In genomic region chr8:122775285-122776155, GRCm38 (mm10) we compare ENCODE assay signal across 8 mouse cellular contexts. TPM values are rescaled to one million over a fixed set of nuclear protein-coding genes. Genes with fewer than 3 reads are reported as not detected.
A peak's percentile ranks its signal among the peaks of the same experiment; 100 is the strongest.
DNase-seq lines count a peak whose midpoint lies in the region; ATAC-seq and TF ChIP-seq lines count a peak whose summit lies in the region.

TSS of gene Acsf3 (plus strand) at chr8:122775486.

- intact Hi-C loops in left cerebral cortex, postnatal 4 days (cut with DNase I): no loop called here

- H3K9me3 ChIP-seq in intestine, embryonic 15.5 days: no peaks in the 10 kb centered on the region
- H3K9me3 ChIP-seq in midbrain, embryonic 12.5 days: no peaks in the 10 kb centered on the region

- peak within 1 kb of the TSS; percentile 87 for H3K4me2 ChIP-seq in intestine, embryonic 15.5 days (replicated peaks)
- peak within 1 kb of the TSS; percentile 88 for H3K4me2 ChIP-seq in midbrain, embryonic 12.5 days (replicated peaks)

- H3K36me3 ChIP-seq in intestine, embryonic 15.5 days: no peaks in the 10 kb centered on the region
- H3K36me3 ChIP-seq in midbrain, embryonic 12.5 days: peaks cover 7% of the 10 kb centered on the region; the same call in 1 of the 2 replicates
- peaks cover 2% of the 10 kb centered on the region for H3K36me3 ChIP-seq in spleen, adult 2 months (ENCODE audit: control insufficient read depth, insufficient read depth, low read length)

- H3K4me1 ChIP-seq in intestine, embryonic 15.5 days (replicated peaks): peaks cover 6% of the 10 kb centered on the region; the same call in 1 of the 2 replicates
- peaks cover 11% of the 10 kb centered on the region for H3K4me1 ChIP-seq in midbrain, embryonic 12.5 days
- peaks cover 3% of the 10 kb centered on the region; the same call in 1 of the 2 replicates for H3K4me1 ChIP-seq in spleen, adult 2 months (ENCODE audit: control insufficient read depth, insufficient read depth, insufficient read length)

- H3K27me3 ChIP-seq in intestine, embryonic 15.5 days (replicated peaks): 0 out of 2 replicates have a peak, but pooled peaks cover under 1% of the 10 kb centered on the region
- H3K27me3 ChIP-seq in midbrain, embryonic 12.5 days: peaks cover 30% of the 10 kb centered on the region
- H3K27me3 ChIP-seq in spleen, adult 2 months (ENCODE audit: control insufficient read depth, insufficient read depth, low read length): no peaks in the 10 kb centered on the region

- no peak within 1 kb of the TSS for H3K27ac ChIP-seq in intestine, embryonic 15.5 days
- H3K27ac ChIP-seq in midbrain, embryonic 12.5 days (replicated peaks): no peak within 1 kb of the TSS
- no peak within 1 kb of the TSS for H3K27ac ChIP-seq in spleen, adult 2 months (ENCODE audit: insufficient read depth, low read length)

- peak; percentile 75 for ATAC-seq in intestine, embryonic 15.5 days
- ATAC-seq in midbrain, embryonic 12.5 days (ENCODE audit: low FRiP score, low read depth): peak; percentile 74

- TF ChIP-seq POLR2A in spleen, adult 2 months (IDR thresholded peaks at IDR 0.05; ENCODE audit: low read depth, low read length): no peak

- no peak for TF ChIP-seq CTCF in spleen, adult 2 months (IDR thresholded peaks at IDR 0.05; ENCODE audit: extremely low read depth, insufficient read depth, insufficient read length, insufficient replicate concordance)

- DNase-seq in urinary bladder, adult 18-20 months (ENCODE audit: low spot score in 2 of 2): peak; percentile 19 to 52
- DNase-seq in urinary bladder, postnatal 10 days (ENCODE audit: low spot score): no peak
- DNase-seq in embryo, embryonic 9.5 days (ENCODE audit: extremely low spot score): peak; percentile 85
- DNase-seq in gastrocnemius, postnatal 4 days (ENCODE audit: low spot score in 2 of 2): peak; percentile 41 to 62
- DNase-seq in left cerebral cortex, postnatal 4 days: peak; percentile 54
- DNase-seq in spleen, adult 2 months (ENCODE audit: low read depth in 1 of 2, low spot score in 2 of 2): peak; percentile 29 to 43

- H3K4me3 ChIP-seq in intestine, embryonic 15.5 days (replicated peaks): peak within 1 kb of the TSS; percentile 87
- peak within 1 kb of the TSS; percentile 88 for H3K4me3 ChIP-seq in midbrain, embryonic 12.5 days
- peak within 1 kb of the TSS; percentile 68 for H3K4me3 ChIP-seq in spleen, adult 2 months (ENCODE audit: extremely low read depth, insufficient read depth, insufficient read length)

- WGBS in intestine, embryonic 15.5 days: 1% methylated on average over 50 of the region's 50 CpGs
- WGBS in midbrain, embryonic 12.5 days: 2% methylated on average over 50 of the region's 50 CpGs
- 2% methylated on average over 50 of the region's 50 CpGs for WGBS in spleen, adult 2 months

- peak within 1 kb of the TSS; percentile 82 for H3K9ac ChIP-seq in intestine, embryonic 15.5 days
- H3K9ac ChIP-seq in midbrain, embryonic 12.5 days (replicated peaks): peak within 1 kb of the TSS; percentile 80

RNA-seq across cellular contexts. Expression of gene Acsf3, which starts in this region (rescaled TPM):
- total RNA-seq in gastrocnemius, postnatal 4 days (2021): 10 to 100 TPM; 15.4 to 18.8 TPM
- 21.8 and 24.6 TPM in 2 replicates for polyA plus RNA-seq in intestine, embryonic 15.5 days (2015; fragmentation: Nextera tagmentation; extraction: Ambion mirVana)
- 10 to 100 TPM; 17.4 to 17.8 TPM for total RNA-seq in left cerebral cortex, postnatal 4 days (2021)
- 16.9 and 17.3 TPM in 2 replicates for polyA plus RNA-seq in midbrain, embryonic 12.5 days (2016; fragmentation: Nextera tagmentation; extraction: Ambion mirVana)
- 11.1 and 12.0 TPM in 2 replicates for polyA plus RNA-seq in spleen, adult 2 months (2012; rRNA removed)
